Mouse (Mus musculus) hematopoietic multipotent progenitor cell, adult 10-12 weeks (in vitro differentiated cells): ENCODE data around the gene Gm9508. TPM values are rescaled to one million over a fixed set of nuclear protein-coding genes. Genes with fewer than 3 reads are reported as not detected.

Experiments
- polyA plus RNA-seq: library from polyadenylated mRNA; stranded (reverse); fragments of >175 nt; gene quantifications from 2 replicates; pipeline ENCODE4 v1.2.3, GENCODE M21; 2012; ENCODE audit warnings: low replicate concordance

Gm9508 gene
- not detected in 2 replicates for polyA plus RNA-seq

DNA sequence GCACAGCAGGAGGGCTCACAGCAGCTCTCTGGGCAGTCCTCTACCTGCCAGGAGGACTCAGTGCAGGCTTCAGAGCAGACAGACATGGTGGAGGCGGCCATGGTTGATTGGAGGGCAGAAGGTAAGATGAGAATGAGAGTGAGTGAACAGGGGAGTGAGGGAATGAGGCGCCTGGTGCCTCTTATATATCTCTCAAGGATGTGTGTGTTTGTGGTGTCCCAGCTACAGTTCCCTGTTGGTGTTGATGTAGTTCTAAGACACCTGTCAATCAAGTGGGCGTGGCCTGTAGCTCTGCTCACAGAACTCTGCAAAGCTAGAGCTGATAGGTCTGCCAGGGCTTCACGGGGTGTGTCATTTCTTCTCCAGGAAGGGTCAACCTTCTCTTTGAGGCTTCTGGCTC lies at the start of gene Gm9508:
Gene Gm9508, minus strand, starts transcription at position 101 of the 400 bp plus-strand sequence.

DNA sequence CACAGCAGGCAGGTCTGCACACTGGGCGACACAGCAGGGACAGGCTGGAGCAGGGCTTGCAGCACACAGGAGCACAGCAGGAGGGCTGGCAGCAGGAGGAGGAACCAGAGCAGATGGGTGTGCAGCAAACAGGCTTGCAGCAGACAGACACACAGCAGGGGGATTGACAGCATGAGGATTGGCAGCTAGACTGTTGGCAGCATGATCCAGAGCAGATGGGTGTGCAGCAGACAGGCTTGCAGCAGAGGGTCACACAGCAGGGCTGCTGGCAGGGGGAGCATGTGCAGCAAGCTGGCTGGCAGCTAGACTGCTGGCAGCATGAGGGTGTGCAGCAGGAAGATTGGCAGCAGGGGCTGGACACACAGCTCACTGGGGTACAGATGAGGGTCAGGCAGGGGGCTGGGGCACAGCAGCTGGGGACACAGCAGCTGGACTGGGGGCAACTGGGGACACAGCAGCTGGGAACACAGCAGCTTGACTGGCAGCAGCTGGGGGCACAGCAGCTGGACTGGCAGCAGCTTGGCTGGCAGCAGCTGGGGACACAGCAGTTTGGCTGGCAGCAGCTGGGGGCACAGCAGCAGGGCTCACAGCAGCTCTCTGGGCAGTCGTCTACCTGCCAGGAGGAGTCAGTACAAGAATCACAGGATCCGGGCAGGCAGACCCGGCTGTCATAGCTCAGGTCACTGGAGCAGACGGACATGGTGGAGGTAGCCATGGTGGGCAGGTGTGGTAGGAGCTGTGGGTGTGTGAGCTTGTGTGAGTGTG lies 45.1 kb upstream of the Gm9508 start, which contains the start of gene Gm18596:
Gene Gm18596, minus strand, starts transcription at position 715 of the 765 bp plus-strand sequence.

GRCm38 (mm10) chr10:77726186-77726585 lies 29.2 kb upstream of the Gm9508 start, which contains the start of gene Gm10100:
Gene Gm10100 (plus strand): TSS chr10:77726486.

GRCm38 (mm10) chr10:77720299-77720698 lies 23.3 kb upstream of the Gm9508 start, which contains the start of gene Krtap12-1:
Gene Krtap12-1 (plus strand): TSS chr10:77720599.

DNA sequence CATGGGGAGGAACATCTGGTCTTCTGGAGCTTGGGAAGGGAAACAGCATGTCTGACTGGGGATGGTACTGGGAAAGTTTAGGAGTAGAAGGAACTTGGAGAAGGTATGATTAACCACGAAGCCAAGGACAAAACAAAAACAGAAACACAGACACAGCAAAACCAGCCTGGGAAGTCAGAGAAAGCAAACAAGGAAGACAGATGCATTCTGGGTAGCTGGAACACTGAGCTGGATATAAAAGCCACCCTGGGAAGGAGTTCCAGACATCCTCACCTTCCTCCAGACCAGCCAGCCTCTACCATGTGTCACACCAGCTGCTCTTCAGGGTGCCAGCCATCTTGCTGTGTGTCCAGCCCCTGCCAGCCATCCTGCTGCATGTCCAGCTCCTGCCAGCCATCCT lies 18.5 kb upstream of the Gm9508 start, which contains the start of gene Gm10142:
Gene Gm10142, plus strand, starts transcription at position 301 of the 400 bp plus-strand sequence.

DNA sequence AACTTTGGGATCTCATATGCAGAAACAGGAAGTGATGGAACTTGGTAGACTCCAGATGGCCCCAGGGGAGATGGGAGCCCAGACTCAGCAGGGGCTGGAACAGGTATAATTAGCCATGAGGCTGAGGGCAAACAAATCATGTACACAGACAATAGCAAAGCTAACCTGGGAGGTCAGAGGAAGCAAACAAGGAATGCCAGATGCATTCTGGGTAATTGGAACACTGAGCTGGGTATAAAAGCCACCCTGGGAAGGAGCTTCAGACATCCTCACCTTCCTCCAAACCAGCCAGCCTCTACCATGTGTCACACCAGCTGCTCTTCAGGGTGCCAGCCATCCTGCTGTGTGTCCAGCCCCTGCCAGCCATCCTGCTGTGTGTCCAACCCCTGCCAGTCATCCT lies 14.1 kb upstream of the Gm9508 start, which contains the start of gene Gm10024:
Gene Gm10024, plus strand, starts transcription at position 301 of the 400 bp plus-strand sequence.

DNA sequence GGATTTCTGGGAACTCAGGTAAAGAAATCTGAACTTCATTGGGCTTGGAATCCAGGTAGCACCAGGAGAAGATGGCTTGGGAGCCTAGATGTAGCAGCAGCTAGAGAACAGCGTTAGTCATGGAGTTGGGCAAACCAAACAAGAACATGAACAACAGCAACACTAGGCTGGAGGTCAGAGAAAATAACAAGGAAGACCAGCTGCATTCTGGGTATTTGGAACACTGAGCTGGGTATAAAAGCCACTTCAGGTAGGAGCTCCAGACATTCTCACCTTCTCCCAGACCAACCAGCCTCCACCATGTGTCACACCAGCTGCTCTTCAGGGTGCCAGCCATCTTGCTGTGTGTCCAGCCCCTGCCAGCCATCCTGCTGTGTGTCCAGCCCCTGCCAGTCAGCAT lies 9.3 kb upstream of the Gm9508 start, which contains the start of gene Gm10272:
Gene Gm10272, plus strand, starts transcription at position 301 of the 400 bp plus-strand sequence.

DNA sequence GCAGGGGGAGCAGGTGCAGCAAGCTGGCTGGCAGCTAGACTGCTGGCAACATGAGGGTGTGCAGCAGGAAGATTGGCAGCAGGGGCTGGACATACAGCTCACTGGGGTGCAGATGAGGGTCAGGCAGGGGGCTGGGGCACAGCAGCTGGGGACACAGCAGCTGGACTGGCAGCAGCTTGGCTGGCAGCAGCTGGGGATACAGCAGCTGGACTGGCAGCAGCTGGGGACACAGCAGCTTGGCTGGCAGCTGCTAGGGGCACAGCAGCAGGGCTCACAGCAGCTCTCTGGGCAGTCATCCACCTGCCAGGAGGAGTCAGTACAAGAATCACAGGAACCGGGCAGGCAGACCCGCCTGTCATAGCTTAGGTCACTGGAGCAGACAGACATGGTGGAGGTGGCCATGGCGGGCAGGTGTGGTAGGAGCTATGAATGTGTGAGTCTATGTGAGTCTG lies 6.7 kb downstream of the Gm9508 start, which contains the start of gene Gm19402:
Gene Gm19402, minus strand, starts transcription at position 402 of the 452 bp plus-strand sequence.

GRCm38 (mm10) chr10:77685895-77686664 lies 11.0 kb downstream of the Gm9508 start, which contains the start of gene Tspear:
Gene Tspear (plus strand): TSS chr10:77686569.

Other genes with a start within 250 kb of the Gm9508 start
- 56.9 and 130 TPM in 2 replicates for gene Fam207a, start 181.4 kb downstream of the Gm9508 start, polyA plus RNA-seq
- gene Itgb2, start 167.0 kb downstream of the Gm9508 start, polyA plus RNA-seq: 51.4 and 121 TPM in 2 replicates
- gene Pttg1ip, start 115.5 kb downstream of the Gm9508 start, polyA plus RNA-seq: 59.7 and 100 TPM in 2 replicates
- gene Sumo3, start 91.1 kb downstream of the Gm9508 start, polyA plus RNA-seq: 41.8 and 68.8 TPM in 2 replicates
- not detected in 2 replicates for gene Gm49325, start 91.0 kb downstream of the Gm9508 start, polyA plus RNA-seq
- 22.2 and 40.4 TPM in 2 replicates for gene Ube2g2, start 75.0 kb downstream of the Gm9508 start, polyA plus RNA-seq
- gene Tspear, start 10.7 kb downstream of the Gm9508 start, polyA plus RNA-seq: 0.80 and 1.4 TPM in 2 replicates
- not detected in 2 replicates for gene Gm19402, start 6.5 kb downstream of the Gm9508 start, polyA plus RNA-seq
- gene Gm10272, start 9.4 kb upstream of the Gm9508 start, polyA plus RNA-seq: not detected in 2 replicates
- not detected in 2 replicates for gene Gm10024, start 14.2 kb upstream of the Gm9508 start, polyA plus RNA-seq
- not detected in 2 replicates for gene Gm10142, start 18.6 kb upstream of the Gm9508 start, polyA plus RNA-seq
- gene Krtap12-1, start 23.4 kb upstream of the Gm9508 start, polyA plus RNA-seq: not detected in 2 replicates
- not detected in 2 replicates for gene Gm10100, start 29.3 kb upstream of the Gm9508 start, polyA plus RNA-seq
- gene Gm18596, start 45.4 kb upstream of the Gm9508 start, polyA plus RNA-seq: not detected in 2 replicates
- gene Gm9736, start 54.1 kb upstream of the Gm9508 start, polyA plus RNA-seq: not detected in 2 replicates
- gene Gm3233, start 62.4 kb upstream of the Gm9508 start, polyA plus RNA-seq: not detected in 2 replicates
- not detected in 2 replicates for gene Gm3238, start 74.1 kb upstream of the Gm9508 start, polyA plus RNA-seq
- gene Gm7138, start 79.7 kb upstream of the Gm9508 start, polyA plus RNA-seq: not detected in 2 replicates
- gene Gm3250, start 85.3 kb upstream of the Gm9508 start, polyA plus RNA-seq: not detected in 2 replicates
- not detected in 2 replicates for gene Gm7137, start 91.0 kb upstream of the Gm9508 start, polyA plus RNA-seq
- not detected in 2 replicates for gene Gm9639, start 97.8 kb upstream of the Gm9508 start, polyA plus RNA-seq
- not detected in 2 replicates for gene Gm19668, start 101.9 kb upstream of the Gm9508 start, polyA plus RNA-seq
- not detected in 2 replicates for gene Gm9507, start 114.6 kb upstream of the Gm9508 start, polyA plus RNA-seq
- not detected in 2 replicates for gene Gm2696, start 117.4 kb upstream of the Gm9508 start, polyA plus RNA-seq
- gene Krtap10-4, start 129.9 kb upstream of the Gm9508 start, polyA plus RNA-seq: not detected in 2 replicates
- gene Krtap10-10, start 138.7 kb upstream of the Gm9508 start, polyA plus RNA-seq: not detected in 2 replicates
- gene Gm36176, start 149.6 kb upstream of the Gm9508 start, polyA plus RNA-seq: not detected in 2 replicates
- not detected in 2 replicates for gene Gm10318, start 155.6 kb upstream of the Gm9508 start, polyA plus RNA-seq
- gene Gm3285, start 164.7 kb upstream of the Gm9508 start, polyA plus RNA-seq: not detected in 2 replicates
- 0.25 and 0.51 TPM in 2 replicates for gene Lrrc3, start 205.3 kb upstream of the Gm9508 start, polyA plus RNA-seq